Mouse (Mus musculus) retina, postnatal 1 day (tissue): Measurements from ENCODE around the gene Ubap1.
A peak's percentile ranks its signal among the peaks of the same experiment; 100 is the strongest.

Experiments used
- DNase-seq: peaks from one replicate; pipeline ENCODE4 v3.0.0-alpha.2; 2012

Ubap1 gene

GRCm38 (mm10) chr4:41348584-41349198, at the start of gene Ubap1:
Gene Ubap1, plus strand, starts transcription at chr4:41348996.
- DNase-seq: peak; percentile 99

- no peak for DNase-seq
Measured at GRCm38 (mm10) chr4:41303671-41304070, 45.1 kb upstream of the Ubap1 start.

GRCm38 (mm10) chr4:41304302-41304701, 44.5 kb upstream of the Ubap1 start:
- DNase-seq: no peak

- no peak for DNase-seq
Measured at GRCm38 (mm10) chr4:41307406-41307805, 41.4 kb upstream of the Ubap1 start.

- DNase-seq: no peak
Measured at GRCm38 (mm10) chr4:41310567-41311563, 37.9 kb upstream of the Ubap1 start.

GRCm38 (mm10) chr4:41313722-41314121, 35.1 kb upstream of the Ubap1 start:
- no peak for DNase-seq

- DNase-seq: peak; percentile 98
Measured at GRCm38 (mm10) chr4:41314141-41315129, 34.4 kb upstream of the Ubap1 start, which contains the start of gene Dcaf12. Gene Dcaf12, minus strand, starts transcription at chr4:41314889.

GRCm38 (mm10) chr4:41315173-41315572, 33.6 kb upstream of the Ubap1 start:
- DNase-seq: no peak

- no peak for DNase-seq
Measured at GRCm38 (mm10) chr4:41318267-41318666, 30.5 kb upstream of the Ubap1 start.

GRCm38 (mm10) chr4:41320971-41321370, 27.8 kb upstream of the Ubap1 start:
- DNase-seq: no peak

- DNase-seq: no peak
Measured at GRCm38 (mm10) chr4:41326876-41327275, 21.9 kb upstream of the Ubap1 start.

- DNase-seq: no peak
Measured at GRCm38 (mm10) chr4:41329481-41329880, 19.3 kb upstream of the Ubap1 start.

GRCm38 (mm10) chr4:41331085-41331484, 17.7 kb upstream of the Ubap1 start:
- DNase-seq: no peak

- no peak for DNase-seq
Measured at GRCm38 (mm10) chr4:41331698-41332421, 16.9 kb upstream of the Ubap1 start.

- DNase-seq: no peak
Measured at GRCm38 (mm10) chr4:41336546-41336945, 12.2 kb upstream of the Ubap1 start.

GRCm38 (mm10) chr4:41340912-41341550, 7.8 kb upstream of the Ubap1 start:
- no peak for DNase-seq

GRCm38 (mm10) chr4:41346011-41346410, 2.8 kb upstream of the Ubap1 start:
- no peak for DNase-seq

- no peak for DNase-seq
Measured at GRCm38 (mm10) chr4:41347839-41348238, 957 bp upstream of the Ubap1 start.

GRCm38 (mm10) chr4:41349199-41349591, 399 bp downstream of the Ubap1 start:
- no peak for DNase-seq

GRCm38 (mm10) chr4:41352758-41353157, 4.0 kb downstream of the Ubap1 start:
- no peak for DNase-seq

GRCm38 (mm10) chr4:41353265-41353664, 4.5 kb downstream of the Ubap1 start:
- no peak for DNase-seq
